Mouse (Mus musculus): ENCODE data around the gene Panx2. TPM values are rescaled to one million over a fixed set of nuclear protein-coding genes. Genes with fewer than 3 reads are reported as not detected.

The Panx2 gene
- polyA plus RNA-seq, 1 experiment from 2014 or later, result 0.20 TPM

DNA sequence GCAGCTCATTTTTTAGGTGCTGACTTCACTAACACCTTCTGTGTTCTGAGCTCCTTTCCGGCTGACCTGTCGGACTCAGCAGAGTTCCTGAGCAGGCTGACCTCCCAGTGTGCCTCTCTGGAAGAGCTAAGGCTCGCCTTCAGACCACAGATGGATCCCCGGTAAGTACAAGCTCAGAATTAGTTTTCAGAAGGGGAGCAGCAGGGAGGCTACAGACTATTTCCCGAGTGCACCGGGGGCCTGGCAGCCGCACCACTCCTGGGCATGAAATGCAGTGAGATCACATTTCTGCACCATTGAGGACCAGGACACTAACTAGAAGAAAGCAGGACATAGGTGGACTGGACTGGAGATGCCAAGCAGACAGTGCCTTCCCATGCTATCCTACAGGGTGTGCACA lies 39.1 kb downstream of the Panx2 start:
- Histone ChIP-seq H3K36me3 (ENCODE audit: control insufficient read depth, insufficient read depth, low read length) (peaks cover 45% of the 10 kb centered on the region), H3K27ac (replicated peaks; ENCODE audit: low read depth, low read length) (no peak overlapping the region), H3K4me2 (ENCODE audit: low read depth, severe bottlenecking) (no peak overlapping the region), H3K4me3 (ENCODE audit: low read depth, low read length) (no peak overlapping the region), H3K9ac (ENCODE audit: low read length) (no peak overlapping the region), H3K27me3 (ENCODE audit: control insufficient read depth, insufficient read depth, low read length) (no peaks in the 10 kb centered on the region), H3K4me1 (ENCODE audit: control insufficient read depth, insufficient read depth, low read length) (no peaks in the 10 kb centered on the region), H3K9me3 (ENCODE audit: control insufficient read depth, low read length) (no peaks in the 10 kb centered on the region)
- ATAC-seq (ENCODE audit: insufficient number of reproducible peaks, low FRiP score, low TSS enrichment, low read depth) (no peak), DNase-seq (ENCODE audit: low spot score) (no peak)
- 89% methylated on average over 7 of the region's 7 CpGs for WGBS

DNA sequence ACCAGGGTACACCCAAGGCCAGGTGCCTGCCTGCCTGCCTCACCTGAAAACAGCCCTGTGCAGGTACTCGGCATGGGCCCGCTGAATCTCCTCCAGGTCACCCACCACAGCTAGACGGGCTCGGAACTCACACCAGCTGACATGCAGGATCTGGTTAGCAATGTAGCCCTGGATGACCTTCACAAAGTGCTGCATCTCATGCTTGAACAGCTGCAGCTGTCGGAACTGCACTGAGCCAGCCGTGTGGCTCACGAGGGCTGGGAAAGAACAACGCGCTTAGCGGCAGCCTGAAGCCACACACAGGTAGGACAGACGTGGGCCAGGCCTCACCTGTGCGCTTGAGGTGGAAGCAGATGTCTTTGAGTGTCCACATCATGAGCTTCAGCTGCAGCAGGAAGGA lies 41.3 kb downstream of the Panx2 start:
- Histone ChIP-seq H3K27ac (replicated peaks; ENCODE audit: low read depth, low read length) (no peak overlapping the region), H3K27me3 (ENCODE audit: control insufficient read depth, insufficient read depth, low read length) (no peaks in the 10 kb centered on the region), H3K4me1 (ENCODE audit: control insufficient read depth, insufficient read depth, low read length) (no peaks in the 10 kb centered on the region), H3K4me2 (ENCODE audit: low read depth, severe bottlenecking) (no peak overlapping the region), H3K9ac (ENCODE audit: low read length) (no peak overlapping the region), H3K9me3 (ENCODE audit: control insufficient read depth, low read length) (no peaks in the 10 kb centered on the region), H3K36me3 (ENCODE audit: control insufficient read depth, insufficient read depth, low read length) (peaks cover 46% of the 10 kb centered on the region), H3K4me3 (ENCODE audit: low read depth, low read length) (no peak overlapping the region)
- DNase-seq (ENCODE audit: low spot score) (no peak), ATAC-seq (ENCODE audit: insufficient number of reproducible peaks, low FRiP score, low TSS enrichment, low read depth) (no peak)
- WGBS, result 91% methylated on average over 12 of the region's 12 CpGs

DNA sequence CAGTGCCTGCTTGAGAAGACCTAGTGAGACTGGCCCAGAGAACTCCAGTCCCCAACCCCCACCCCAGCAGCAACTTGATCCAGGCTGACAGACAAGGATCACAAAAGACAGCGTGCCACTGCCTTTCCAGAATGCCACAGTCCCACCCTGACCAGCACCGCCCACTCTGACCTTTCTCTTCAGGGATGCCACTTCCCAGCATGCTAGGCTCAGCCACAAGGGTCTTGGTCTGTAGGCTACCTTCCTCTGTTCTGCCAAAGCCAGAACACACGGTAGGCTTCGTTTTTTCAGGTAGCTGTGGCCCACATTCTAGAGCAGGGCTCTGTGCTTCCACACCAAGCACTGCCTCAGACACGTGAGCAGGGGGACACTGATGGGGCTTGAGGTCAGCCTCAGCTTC lies 43.1 kb downstream of the Panx2 start:
- DNase-seq (ENCODE audit: low spot score) (no peak), ATAC-seq (ENCODE audit: insufficient number of reproducible peaks, low FRiP score, low TSS enrichment, low read depth) (no peak)
- H3K4me1 ChIP-seq (ENCODE audit: control insufficient read depth, insufficient read depth, low read length), result no peaks in the 10 kb centered on the region
- WGBS, result 86% methylated on average over 5 of the region's 5 CpGs
- H3K27ac ChIP-seq (replicated peaks; ENCODE audit: low read depth, low read length), result no peak overlapping the region
- no peak overlapping the region for H3K4me3 ChIP-seq (ENCODE audit: low read depth, low read length)
- H3K9me3 ChIP-seq (ENCODE audit: control insufficient read depth, low read length), result no peaks in the 10 kb centered on the region
- no peaks in the 10 kb centered on the region for H3K27me3 ChIP-seq (ENCODE audit: control insufficient read depth, insufficient read depth, low read length)
- H3K36me3 ChIP-seq (ENCODE audit: control insufficient read depth, insufficient read depth, low read length), result peaks cover 49% of the 10 kb centered on the region
- no peak overlapping the region for H3K4me2 ChIP-seq (ENCODE audit: low read depth, severe bottlenecking)
- H3K9ac ChIP-seq (ENCODE audit: low read length), result no peak overlapping the region

DNA sequence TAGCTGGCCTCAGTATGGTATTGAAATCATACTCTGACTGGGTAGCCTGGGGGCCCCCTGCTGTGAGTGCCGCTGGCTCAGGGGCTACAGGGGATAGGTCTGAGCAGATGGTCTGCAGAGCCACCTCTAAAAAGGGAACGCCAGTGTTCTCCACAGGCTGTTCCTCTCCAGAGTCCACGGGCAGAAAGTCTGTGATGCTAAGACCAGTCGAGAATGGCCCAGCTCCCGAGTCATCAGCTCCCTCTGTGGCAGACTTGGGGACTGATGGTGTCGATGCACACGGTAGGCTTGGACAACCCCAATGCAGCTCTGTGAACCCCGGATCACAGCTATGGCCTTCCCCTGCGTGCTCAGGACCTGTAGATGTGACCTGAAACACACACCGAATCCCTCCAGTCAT lies 44.4 kb downstream of the Panx2 start:
- DNase-seq (ENCODE audit: low spot score) (no peak), ATAC-seq (ENCODE audit: insufficient number of reproducible peaks, low FRiP score, low TSS enrichment, low read depth) (no peak)
- H3K9me3 ChIP-seq (ENCODE audit: control insufficient read depth, low read length), result no peaks in the 10 kb centered on the region
- H3K4me1 ChIP-seq (ENCODE audit: control insufficient read depth, insufficient read depth, low read length), result no peaks in the 10 kb centered on the region
- H3K4me2 ChIP-seq (ENCODE audit: low read depth, severe bottlenecking), result no peak overlapping the region
- no peak overlapping the region for H3K4me3 ChIP-seq (ENCODE audit: low read depth, low read length)
- WGBS, result 89% methylated on average over 10 of the region's 10 CpGs
- H3K27ac ChIP-seq (replicated peaks; ENCODE audit: low read depth, low read length), result no peak overlapping the region
- H3K9ac ChIP-seq (ENCODE audit: low read length), result no peak overlapping the region
- H3K27me3 ChIP-seq (ENCODE audit: control insufficient read depth, insufficient read depth, low read length), result no peaks in the 10 kb centered on the region
- peaks cover 47% of the 10 kb centered on the region for H3K36me3 ChIP-seq (ENCODE audit: control insufficient read depth, insufficient read depth, low read length)

DNA sequence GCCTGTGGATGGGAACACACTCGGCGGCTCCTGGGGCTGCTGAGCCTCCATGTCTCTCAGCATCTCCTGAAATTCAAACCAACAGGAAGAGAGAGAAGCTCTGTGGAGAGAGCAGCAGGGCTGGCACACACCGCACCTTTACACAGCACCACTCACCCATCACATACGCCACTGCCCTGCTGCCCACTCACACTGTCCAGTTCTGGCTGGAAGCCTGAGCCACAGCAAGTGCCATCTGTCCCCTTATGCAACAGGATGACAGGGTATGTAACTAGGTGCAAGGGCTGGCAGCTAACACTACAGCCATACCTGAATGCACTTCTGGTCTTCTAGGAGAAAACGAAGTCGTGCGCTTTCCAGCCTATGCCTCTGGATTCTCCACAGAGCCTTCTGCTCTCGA lies 44.9 kb downstream of the Panx2 start:
- no peaks in the 10 kb centered on the region for H3K9me3 ChIP-seq (ENCODE audit: control insufficient read depth, low read length)
- DNase-seq (ENCODE audit: low spot score) (no peak), ATAC-seq (ENCODE audit: insufficient number of reproducible peaks, low FRiP score, low TSS enrichment, low read depth) (no peak)
- H3K4me3 ChIP-seq (ENCODE audit: low read depth, low read length), result no peak overlapping the region
- H3K27me3 ChIP-seq (ENCODE audit: control insufficient read depth, insufficient read depth, low read length), result no peaks in the 10 kb centered on the region
- no peak overlapping the region for H3K27ac ChIP-seq (replicated peaks; ENCODE audit: low read depth, low read length)
- no peak overlapping the region for H3K4me2 ChIP-seq (ENCODE audit: low read depth, severe bottlenecking)
- no peak overlapping the region for H3K9ac ChIP-seq (ENCODE audit: low read length)
- no peaks in the 10 kb centered on the region for H3K4me1 ChIP-seq (ENCODE audit: control insufficient read depth, insufficient read depth, low read length)
- 96% methylated on average over 8 of the region's 8 CpGs for WGBS
- peaks cover 45% of the 10 kb centered on the region for H3K36me3 ChIP-seq (ENCODE audit: control insufficient read depth, insufficient read depth, low read length)

DNA sequence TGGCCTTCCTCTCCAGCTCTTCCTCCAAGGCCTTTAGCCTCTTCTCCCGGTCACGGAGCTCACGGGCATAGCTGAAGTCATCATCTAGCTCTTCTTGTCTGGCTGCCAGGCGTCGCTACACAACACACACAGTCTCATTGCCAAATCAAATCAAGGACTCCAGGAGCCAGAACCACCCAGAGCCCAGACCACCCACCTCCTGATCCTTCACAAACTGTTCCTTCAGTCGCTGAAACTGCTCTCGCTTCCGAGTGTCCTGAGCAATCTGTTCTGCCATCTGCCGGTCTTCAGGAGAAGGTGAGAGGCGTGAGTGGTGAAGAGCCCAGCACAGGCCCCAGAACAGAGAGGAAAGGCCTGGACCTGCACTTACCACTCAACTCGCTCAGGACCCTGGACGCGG lies 46.5 kb downstream of the Panx2 start:
- WGBS, result 87% methylated on average over 13 of the region's 13 CpGs
- no peak for ATAC-seq (ENCODE audit: insufficient number of reproducible peaks, low FRiP score, low TSS enrichment, low read depth)

DNA sequence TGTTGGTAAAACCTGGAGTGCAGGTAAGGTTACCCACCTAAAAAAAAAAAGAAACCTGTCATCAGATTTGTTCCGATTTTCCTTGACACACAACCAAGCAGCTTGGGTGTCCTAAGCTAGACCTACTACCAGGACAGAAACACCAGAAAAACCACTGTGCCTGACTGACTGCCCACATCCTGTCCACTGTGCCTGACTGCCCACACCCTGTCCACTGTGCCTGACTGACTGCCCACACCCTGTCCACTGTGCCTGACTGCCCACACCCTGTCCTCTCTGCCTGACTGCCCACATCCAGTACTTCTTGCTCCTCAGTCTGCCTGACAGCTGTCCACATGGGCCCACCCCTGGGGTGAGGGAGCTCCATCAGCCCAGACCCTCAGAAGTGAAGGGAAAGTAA lies 47.4 kb downstream of the Panx2 start:
- ATAC-seq (ENCODE audit: insufficient number of reproducible peaks, low FRiP score, low TSS enrichment, low read depth) (no peak), DNase-seq (ENCODE audit: low spot score) (no peak)
- H3K9ac ChIP-seq (ENCODE audit: low read length), result no peak overlapping the region
- no peak overlapping the region for H3K4me3 ChIP-seq (ENCODE audit: low read depth, low read length)
- 93% methylated on average over 1 of the region's 1 CpGs for WGBS
- no peaks in the 10 kb centered on the region for H3K27me3 ChIP-seq (ENCODE audit: control insufficient read depth, insufficient read depth, low read length)
- H3K36me3 ChIP-seq (ENCODE audit: control insufficient read depth, insufficient read depth, low read length), result peaks cover 31% of the 10 kb centered on the region
- no peaks in the 10 kb centered on the region for H3K9me3 ChIP-seq (ENCODE audit: control insufficient read depth, low read length)
- no peak overlapping the region for H3K4me2 ChIP-seq (ENCODE audit: low read depth, severe bottlenecking)
- no peaks in the 10 kb centered on the region for H3K4me1 ChIP-seq (ENCODE audit: control insufficient read depth, insufficient read depth, low read length)
- H3K27ac ChIP-seq (replicated peaks; ENCODE audit: low read depth, low read length), result no peak overlapping the region

More for the DNA sequence above, 46.5 kb downstream of the Panx2 start:
- Histone ChIP-seq H3K9ac (ENCODE audit: low read length) (no peak overlapping the region), H3K36me3 (ENCODE audit: control insufficient read depth, insufficient read depth, low read length) (peaks cover 38% of the 10 kb centered on the region), H3K4me1 (ENCODE audit: control insufficient read depth, insufficient read depth, low read length) (no peaks in the 10 kb centered on the region), H3K9me3 (ENCODE audit: control insufficient read depth, low read length) (no peaks in the 10 kb centered on the region), H3K4me2 (ENCODE audit: low read depth, severe bottlenecking) (no peak overlapping the region), H3K4me3 (ENCODE audit: low read depth, low read length) (no peak overlapping the region), H3K27ac (replicated peaks; ENCODE audit: low read depth, low read length) (no peak overlapping the region), H3K27me3 (ENCODE audit: control insufficient read depth, insufficient read depth, low read length) (no peaks in the 10 kb centered on the region)
- DNase-seq (ENCODE audit: low spot score), result no peak

DNA sequence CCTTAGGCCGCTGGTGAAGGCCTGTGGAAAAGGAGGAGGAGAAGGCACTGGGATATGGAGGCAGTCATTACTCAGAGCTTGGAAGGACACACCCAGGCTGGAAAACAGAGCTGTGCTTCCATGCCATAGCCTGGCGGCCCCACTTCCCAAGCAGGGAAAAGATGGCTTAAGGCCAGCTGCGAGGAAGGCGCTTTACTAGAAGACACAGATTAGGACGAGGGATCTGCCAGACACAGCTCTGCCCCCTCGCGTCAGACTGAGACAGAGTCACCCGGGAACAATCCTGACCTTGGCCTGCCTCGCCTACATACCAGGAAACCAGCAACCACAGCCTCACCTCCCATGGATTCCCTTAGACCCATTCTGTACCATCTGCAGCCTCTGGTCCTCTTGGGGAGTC lies 50.6 kb downstream of the Panx2 start:
- Histone ChIP-seq H3K9ac (ENCODE audit: low read length) (no peak overlapping the region), H3K36me3 (ENCODE audit: control insufficient read depth, insufficient read depth, low read length) (peaks cover 16% of the 10 kb centered on the region), H3K27me3 (ENCODE audit: control insufficient read depth, insufficient read depth, low read length) (no peaks in the 10 kb centered on the region), H3K4me2 (ENCODE audit: low read depth, severe bottlenecking) (no peak overlapping the region), H3K27ac (replicated peaks; ENCODE audit: low read depth, low read length) (no peak overlapping the region), H3K4me3 (ENCODE audit: low read depth, low read length) (no peak overlapping the region), H3K9me3 (ENCODE audit: control insufficient read depth, low read length) (no peaks in the 10 kb centered on the region), H3K4me1 (ENCODE audit: control insufficient read depth, insufficient read depth, low read length) (no peaks in the 10 kb centered on the region)
- WGBS, result 76% methylated on average over 9 of the region's 9 CpGs
- ATAC-seq (ENCODE audit: insufficient number of reproducible peaks, low FRiP score, low TSS enrichment, low read depth), result no peak
- DNase-seq (ENCODE audit: low spot score), result no peak

DNA sequence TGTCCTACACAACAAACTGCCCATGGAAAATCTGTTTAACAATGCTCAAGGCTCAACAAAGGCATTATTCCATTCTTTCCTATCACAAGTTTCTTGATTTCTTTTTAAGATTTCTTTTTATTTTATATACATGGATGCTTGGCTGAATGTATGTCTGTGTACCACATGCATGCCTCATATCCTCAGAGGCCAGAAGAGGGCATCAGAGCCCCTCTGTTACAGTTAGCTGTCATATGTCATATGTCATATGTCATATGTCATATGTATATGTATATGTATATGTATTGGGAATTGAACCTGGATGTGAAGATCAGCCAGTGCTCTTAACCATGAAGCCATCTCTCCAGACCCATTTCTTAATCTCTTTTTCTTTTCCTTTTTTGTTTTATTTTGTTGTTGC lies 58.5 kb downstream of the Panx2 start:
- Histone ChIP-seq H3K27ac (replicated peaks; ENCODE audit: low read depth, low read length) (no peak overlapping the region), H3K27me3 (ENCODE audit: control insufficient read depth, insufficient read depth, low read length) (no peaks in the 10 kb centered on the region), H3K9ac (ENCODE audit: low read length) (no peak overlapping the region), H3K4me1 (ENCODE audit: control insufficient read depth, insufficient read depth, low read length) (peaks cover 13% of the 10 kb centered on the region), H3K36me3 (ENCODE audit: control insufficient read depth, insufficient read depth, low read length) (peaks cover 11% of the 10 kb centered on the region), H3K4me2 (ENCODE audit: low read depth, severe bottlenecking) (no peak overlapping the region), H3K9me3 (ENCODE audit: control insufficient read depth, low read length) (no peaks in the 10 kb centered on the region), H3K4me3 (ENCODE audit: low read depth, low read length) (no peak overlapping the region)
- DNase-seq (ENCODE audit: low spot score), result no peak
- no peak for ATAC-seq (ENCODE audit: insufficient number of reproducible peaks, low FRiP score, low TSS enrichment, low read depth)

Data from limb, embryonic 11.5 days (tissue).